Mouse (Mus musculus) midbrain, embryonic 15.5 days (tissue): Measurements from ENCODE around the gene Mios. TPM values are rescaled to one million over a fixed set of nuclear protein-coding genes. Genes with fewer than 3 reads are reported as not detected.

Experiments
- ATAC-seq: fragments of 200-750 bp; cut with Nextera tagmentation; replicated peaks from 2 replicates; pipeline ENCODE4 v1.8.0; 2017; ENCODE audit warnings: moderate TSS enrichment
- H3K27ac ChIP-seq: fragments of 300-500 bp; sonication (generic); 2 replicates; pipeline ENCODE4 v1.5.1; 2015; ENCODE audit warnings: mild to moderate bottlenecking, inconsistent platforms
- H3K27me3 ChIP-seq: fragments of 300-500 bp; sonication (generic); replicated peaks from 2 replicates; pipeline ENCODE4 v1.6.1; 2015; ENCODE audit warnings: inconsistent platforms
- H3K36me3 ChIP-seq: fragments of 300-500 bp; sonication (generic); replicated peaks from 2 replicates; pipeline ENCODE4 v1.6.1; 2015; ENCODE audit warnings: inconsistent platforms
- H3K4me1 ChIP-seq: fragments of 300-500 bp; sonication (generic); 2 replicates; pipeline ENCODE4 v1.6.1; 2015; ENCODE audit warnings: inconsistent platforms
- H3K4me2 ChIP-seq: fragments of 300-500 bp; sonication (generic); 2 replicates; pipeline ENCODE4 v1.6.1; 2015; ENCODE audit warnings: inconsistent platforms, mild to moderate bottlenecking, moderate library complexity
- H3K4me3 ChIP-seq: fragments of 300-500 bp; sonication (generic); 2 replicates; pipeline ENCODE4 v1.5.1; 2015; ENCODE audit warnings: mild to moderate bottlenecking, inconsistent platforms
- H3K9ac ChIP-seq: fragments of 300-500 bp; sonication (generic); 2 replicates; pipeline ENCODE4 v1.6.1; 2015; ENCODE audit warnings: mild to moderate bottlenecking, inconsistent platforms
- H3K9me3 ChIP-seq: fragments of 300-500 bp; sonication (generic); 2 replicates; pipeline ENCODE4 v1.6.1; 2016; ENCODE audit warnings: inconsistent platforms
- WGBS: fragments of 180-500 bp; shearing (Covaris S2); methylation state at CpG from one replicate; pipeline ENCODE4 v1.1.7; 2015; ENCODE audit warnings: mixed read lengths; 5-methylcytosine and 5-hydroxymethylcytosine counted together
- polyA plus RNA-seq: library from polyadenylated mRNA; unstranded; fragments of >200 nt; fragmentation: Nextera tagmentation; extraction: Ambion mirVana; gene quantifications from 2 replicates; pipeline ENCODE4 v1.2.1, GENCODE M21; 2015

The Mios gene
- polyA plus RNA-seq, 1 experiment from 2014 or later: 26.0 TPM

DNA sequence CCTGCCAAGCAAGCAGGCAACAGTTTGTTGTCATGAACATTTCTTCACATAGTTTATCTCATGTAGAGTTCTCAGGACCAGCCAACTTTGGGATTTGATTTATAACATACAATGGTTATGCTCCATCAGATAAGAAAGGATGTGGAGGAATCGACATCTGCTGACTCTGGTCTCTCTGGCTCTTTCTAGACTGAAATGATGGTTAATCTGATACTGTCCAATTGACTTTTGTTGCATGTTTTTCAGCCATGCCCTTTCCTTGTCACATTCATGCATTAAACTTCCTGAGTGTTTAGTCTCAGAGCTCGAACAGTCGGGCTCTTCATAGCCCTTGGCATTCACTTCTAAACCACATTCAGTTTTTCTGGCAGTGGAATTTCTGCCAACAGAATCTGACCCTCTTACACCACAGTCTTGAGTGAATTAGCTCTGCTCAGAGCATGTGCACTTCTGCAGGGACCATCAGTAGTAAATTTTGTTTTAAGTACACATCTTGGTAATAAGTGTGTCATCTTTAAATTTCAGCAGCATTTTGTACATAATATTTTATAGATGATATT, 76.5 kb downstream of the Mios start:
- Histone ChIP-seq H3K4me3 (no peak overlapping the region), H3K27me3 (no peaks in the 10 kb centered on the region), H3K4me2 (no peak overlapping the region), H3K27ac (no peak overlapping the region), H3K4me1 (no peaks in the 10 kb centered on the region), H3K9me3 (no peaks in the 10 kb centered on the region), H3K9ac (no peak overlapping the region), H3K36me3 (no peaks in the 10 kb centered on the region)
- ATAC-seq: no peak
- 79% methylated on average over 3 of the region's 3 CpGs for WGBS

Other genes with a start within 250 kb of the Mios start
- 0.92 and 1.2 TPM in 2 replicates for gene Col28a1, start 16.6 kb upstream of the Mios start, polyA plus RNA-seq
- gene Rpa3, start 50.0 kb downstream of the Mios start, polyA plus RNA-seq: 47.5 and 47.9 TPM in 2 replicates
- 56.7 and 59.6 TPM in 2 replicates for gene Umad1, start 50.1 kb downstream of the Mios start, polyA plus RNA-seq
- 10.9 and 11.0 TPM in 2 replicates for gene Gm45062, start 50.2 kb downstream of the Mios start, polyA plus RNA-seq